Mouse (Mus musculus): Measurements from ENCODE around the gene Itsn1.

The Itsn1 gene

GRCm38 (mm10) chr16:91851456-91852231 is 122.6 kb downstream of the Itsn1 start:
- Histone ChIP-seq H3K36me3 (ENCODE audit: insufficient read depth, low read length) (peaks cover 17% of the 10 kb centered on the region), H3K9me3 (ENCODE audit: low read length) (no peaks in the 10 kb centered on the region), H3K4me3 (replicated peaks; ENCODE audit: low read length) (peak overlapping the region; percentile 43; the same call in 1 of the 2 replicates), H3K27me3 (ENCODE audit: insufficient read depth, low read length) (no peaks in the 10 kb centered on the region), H3K4me1 (replicated peaks; ENCODE audit: low read depth, low read length) (peaks cover 57% of the 10 kb centered on the region)
- TF ChIP-seq CTCF (conservative IDR thresholded peaks at IDR 0.05; ENCODE audit: low read length) (no peak), POU5F1 (IDR thresholded peaks at IDR 0.05; ENCODE audit: borderline replicate concordance, low read length) (no peak), NANOG (IDR thresholded peaks at IDR 0.05; ENCODE audit: borderline replicate concordance, low read length) (no peak)

GRCm38 (mm10) chr16:91852753-91853152 is 123.7 kb downstream of the Itsn1 start:
- TF ChIP-seq NANOG (IDR thresholded peaks at IDR 0.05; ENCODE audit: borderline replicate concordance, low read length) (no peak), CTCF (conservative IDR thresholded peaks at IDR 0.05; ENCODE audit: low read length) (no peak), POU5F1 (IDR thresholded peaks at IDR 0.05; ENCODE audit: borderline replicate concordance, low read length) (no peak)
- no peaks in the 10 kb centered on the region for H3K9me3 ChIP-seq (ENCODE audit: low read length)
- peaks cover 48% of the 10 kb centered on the region for H3K4me1 ChIP-seq (replicated peaks; ENCODE audit: low read depth, low read length)
- H3K36me3 ChIP-seq (ENCODE audit: insufficient read depth, low read length) = peaks cover 17% of the 10 kb centered on the region
- no peaks in the 10 kb centered on the region for H3K27me3 ChIP-seq (ENCODE audit: insufficient read depth, low read length)
- 0 out of 2 replicates have a peak overlapping the region, but pooled peaks have one; percentile 20 for H3K4me3 ChIP-seq (replicated peaks; ENCODE audit: low read length)

- Histone ChIP-seq H3K27me3 (ENCODE audit: insufficient read depth, low read length) (no peaks in the 10 kb centered on the region), H3K9me3 (ENCODE audit: low read length) (no peaks in the 10 kb centered on the region), H3K4me1 (replicated peaks; ENCODE audit: low read depth, low read length) (peaks cover 47% of the 10 kb centered on the region), H3K36me3 (ENCODE audit: insufficient read depth, low read length) (peaks cover 18% of the 10 kb centered on the region), H3K4me3 (replicated peaks; ENCODE audit: low read length) (0 out of 2 replicates have a peak overlapping the region, but pooled peaks have one; percentile 20)
- TF ChIP-seq NANOG (IDR thresholded peaks at IDR 0.05; ENCODE audit: borderline replicate concordance, low read length) (no peak), POU5F1 (IDR thresholded peaks at IDR 0.05; ENCODE audit: borderline replicate concordance, low read length) (no peak), CTCF (conservative IDR thresholded peaks at IDR 0.05; ENCODE audit: low read length) (no peak)
Measured at GRCm38 (mm10) chr16:91853223-91853622, 124.1 kb downstream of the Itsn1 start.

- peaks cover 11% of the 10 kb centered on the region for H3K36me3 ChIP-seq (ENCODE audit: insufficient read depth, low read length)
- peaks cover 50% of the 10 kb centered on the region for H3K4me1 ChIP-seq (replicated peaks; ENCODE audit: low read depth, low read length)
- no peak overlapping the region for H3K4me3 ChIP-seq (replicated peaks; ENCODE audit: low read length)
- H3K27me3 ChIP-seq (ENCODE audit: insufficient read depth, low read length) = no peaks in the 10 kb centered on the region
- no peaks in the 10 kb centered on the region for H3K9me3 ChIP-seq (ENCODE audit: low read length)
- TF ChIP-seq NANOG (IDR thresholded peaks at IDR 0.05; ENCODE audit: borderline replicate concordance, low read length) = no peak
- no peak for TF ChIP-seq POU5F1 (IDR thresholded peaks at IDR 0.05; ENCODE audit: borderline replicate concordance, low read length)
- TF ChIP-seq CTCF (conservative IDR thresholded peaks at IDR 0.05; ENCODE audit: low read length) = no peak
Measured at GRCm38 (mm10) chr16:91858695-91859094, 129.6 kb downstream of the Itsn1 start.

GRCm38 (mm10) chr16:91859203-91859602 is 130.1 kb downstream of the Itsn1 start:
- Histone ChIP-seq H3K9me3 (ENCODE audit: low read length) (no peaks in the 10 kb centered on the region), H3K36me3 (ENCODE audit: insufficient read depth, low read length) (peaks cover 14% of the 10 kb centered on the region), H3K4me1 (replicated peaks; ENCODE audit: low read depth, low read length) (peaks cover 48% of the 10 kb centered on the region), H3K27me3 (ENCODE audit: insufficient read depth, low read length) (no peaks in the 10 kb centered on the region), H3K4me3 (replicated peaks; ENCODE audit: low read length) (no peak overlapping the region)
- no peak for TF ChIP-seq POU5F1 (IDR thresholded peaks at IDR 0.05; ENCODE audit: borderline replicate concordance, low read length)

GRCm38 (mm10) chr16:91859958-91860357 is 130.9 kb downstream of the Itsn1 start:
- Histone ChIP-seq H3K4me1 (replicated peaks; ENCODE audit: low read depth, low read length) (peaks cover 47% of the 10 kb centered on the region), H3K36me3 (ENCODE audit: insufficient read depth, low read length) (peaks cover 20% of the 10 kb centered on the region), H3K4me3 (replicated peaks; ENCODE audit: low read length) (no peak overlapping the region), H3K27me3 (ENCODE audit: insufficient read depth, low read length) (no peaks in the 10 kb centered on the region), H3K9me3 (ENCODE audit: low read length) (no peaks in the 10 kb centered on the region)
- TF ChIP-seq NANOG (IDR thresholded peaks at IDR 0.05; ENCODE audit: borderline replicate concordance, low read length) = no peak
- TF ChIP-seq POU5F1 (IDR thresholded peaks at IDR 0.05; ENCODE audit: borderline replicate concordance, low read length) = no peak
- no peak for TF ChIP-seq CTCF (conservative IDR thresholded peaks at IDR 0.05; ENCODE audit: low read length)

GRCm38 (mm10) chr16:91860471-91861125 is 131.5 kb downstream of the Itsn1 start:
- TF ChIP-seq NANOG (IDR thresholded peaks at IDR 0.05; ENCODE audit: borderline replicate concordance, low read length) = no peak
- Histone ChIP-seq H3K27me3 (ENCODE audit: insufficient read depth, low read length) (no peaks in the 10 kb centered on the region), H3K4me1 (replicated peaks; ENCODE audit: low read depth, low read length) (peaks cover 47% of the 10 kb centered on the region), H3K4me3 (replicated peaks; ENCODE audit: low read length) (peak overlapping the region; percentile 24), H3K9me3 (ENCODE audit: low read length) (no peaks in the 10 kb centered on the region), H3K36me3 (ENCODE audit: insufficient read depth, low read length) (peaks cover 24% of the 10 kb centered on the region)

GRCm38 (mm10) chr16:91861784-91862371 is 132.8 kb downstream of the Itsn1 start:
- TF ChIP-seq NANOG (IDR thresholded peaks at IDR 0.05; ENCODE audit: borderline replicate concordance, low read length) = no peak
- TF ChIP-seq POU5F1 (IDR thresholded peaks at IDR 0.05; ENCODE audit: borderline replicate concordance, low read length) = no peak
- no peak for TF ChIP-seq CTCF (conservative IDR thresholded peaks at IDR 0.05; ENCODE audit: low read length)
- peaks cover 30% of the 10 kb centered on the region for H3K36me3 ChIP-seq (ENCODE audit: insufficient read depth, low read length)
- H3K4me1 ChIP-seq (replicated peaks; ENCODE audit: low read depth, low read length) = peaks cover 41% of the 10 kb centered on the region
- 0 out of 2 replicates have a peak overlapping the region, but pooled peaks have one; percentile 17 for H3K4me3 ChIP-seq (replicated peaks; ENCODE audit: low read length)
- no peaks in the 10 kb centered on the region for H3K27me3 ChIP-seq (ENCODE audit: insufficient read depth, low read length)
- H3K9me3 ChIP-seq (ENCODE audit: low read length) = no peaks in the 10 kb centered on the region

Data from E14TG2a.4 (cell line).